Mouse (Mus musculus) kidney, postnatal 0 days (tissue): ENCODE results near the gene Ptn. TPM values are rescaled to one million over a fixed set of nuclear protein-coding genes. Genes with fewer than 3 reads are reported as not detected.
A peak's percentile ranks its signal among the peaks of the same experiment; 100 is the strongest.

Experiments used
- ATAC-seq: fragments of 200-750 bp; cut with Nextera tagmentation; replicated peaks from 2 replicates; pipeline ENCODE4 v1.8.0; 2017; ENCODE audit warnings: low read depth, moderate number of reproducible peaks, moderate TSS enrichment, moderate library complexity; ENCODE audit not compliant: low FRiP score
- DNase-seq: peaks from one replicate; pipeline ENCODE4 v3.0.0-alpha.2; 2016; ENCODE audit warnings: low spot score
- H3K27ac ChIP-seq: fragments of 300-500 bp; sonication (generic); 2 replicates; pipeline ENCODE4 v1.5.1; 2014; ENCODE audit warnings: mild to moderate bottlenecking
- H3K27me3 ChIP-seq: fragments of 300-500 bp; sonication (generic); 2 replicates; pipeline ENCODE4 v1.6.1; 2014; ENCODE audit warnings: low read length, mixed read lengths; ENCODE audit not compliant: insufficient read depth
- H3K36me3 ChIP-seq: fragments of 300-500 bp; sonication (generic); 2 replicates; pipeline ENCODE4 v1.6.1; 2014; ENCODE audit warnings: low read length, mixed read lengths; ENCODE audit not compliant: insufficient read depth
- H3K4me1 ChIP-seq: fragments of 300-500 bp; sonication (generic); replicated peaks from 2 replicates; pipeline ENCODE4 v1.6.1; 2014; ENCODE audit warnings: antibody characterized with exemption, low read length, mixed read lengths; ENCODE audit not compliant: insufficient read depth
- H3K4me2 ChIP-seq: fragments of 300-500 bp; sonication (generic); 2 replicates; pipeline ENCODE4 v1.6.1; 2014; ENCODE audit warnings: mild to moderate bottlenecking, low read length, moderate library complexity, mixed read lengths
- H3K4me3 ChIP-seq: fragments of 300-500 bp; sonication (generic); replicated peaks from 2 replicates; pipeline ENCODE4 v1.5.1; 2014; ENCODE audit warnings: low read depth, low read length
- H3K9ac ChIP-seq: fragments of 300-500 bp; sonication (generic); 2 replicates; pipeline ENCODE4 v1.6.1; 2014; ENCODE audit warnings: low read depth, low read length
- H3K9me3 ChIP-seq: fragments of 300-500 bp; sonication (generic); replicated peaks from 2 replicates; pipeline ENCODE4 v1.6.1; 2016; ENCODE audit warnings: low read length, inconsistent platforms, mixed read lengths
- CTCF ChIP-seq: IDR thresholded peaks from 2 replicates; pipeline ENCODE4 v1.5.1; 2016; ENCODE audit warnings: antibody characterized with exemption, low read depth, mild to moderate bottlenecking, moderate library complexity
- WGBS: fragments of 180-500 bp; shearing (Covaris S2); extraction: QIAGEN DNeasy Blood & Tissue Kit; methylation state at CpG from one replicate; pipeline ENCODE4 v1.1.7; 2014; 5-methylcytosine and 5-hydroxymethylcytosine counted together
- polyA plus RNA-seq: library from polyadenylated mRNA; unstranded; fragments of >200 nt; fragmentation: Nextera tagmentation; extraction: Ambion mirVana; gene quantifications from 2 replicates; pipeline ENCODE4 v1.2.1, GENCODE M21; 2015

Ptn gene
- polyA plus RNA-seq, 1 experiment from 2014 or later, result 449 TPM

DNA sequence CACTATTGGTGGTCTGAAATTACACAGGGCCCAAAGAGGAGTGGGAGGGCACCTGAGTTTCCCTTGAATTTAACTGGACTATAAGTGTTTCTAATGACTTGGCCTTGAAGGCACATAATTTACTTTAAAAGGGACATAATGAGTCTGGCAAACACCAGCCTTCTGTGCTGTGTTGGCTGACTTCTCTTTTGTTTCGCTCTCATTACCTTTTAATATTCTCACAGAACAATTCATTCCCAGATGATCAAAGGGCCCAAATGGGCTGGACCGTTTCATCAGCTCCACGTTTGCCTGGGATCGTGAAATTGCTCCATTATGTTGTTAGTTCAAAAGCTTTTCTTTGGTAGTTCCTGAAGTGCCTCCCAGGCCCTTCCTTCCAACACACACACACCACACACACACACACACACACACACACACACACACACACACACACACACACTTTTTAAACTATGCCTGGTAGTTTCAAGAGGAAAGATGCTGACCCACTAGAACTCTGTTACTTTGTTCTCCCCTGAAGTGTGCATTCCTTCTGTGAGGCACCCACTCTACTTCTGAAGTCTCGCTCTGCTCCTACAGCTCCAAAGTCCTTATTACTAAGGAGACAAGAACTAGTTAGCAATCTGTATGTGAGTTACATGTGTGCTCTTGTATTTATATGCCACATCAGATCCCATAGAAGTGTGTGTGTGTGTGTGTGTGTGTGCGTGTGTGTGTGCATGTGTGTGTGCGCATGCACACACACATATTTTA is 1.5 kb downstream of the Ptn start:
- ATAC-seq (no peak), DNase-seq (no peak)
- WGBS, result 24% methylated on average over 7 of the region's 7 CpGs
- peak overlapping the region; percentile 56; the same call in 1 of the 2 replicates for H3K9ac ChIP-seq
- H3K27ac ChIP-seq, result no peak overlapping the region; the same call in 1 of the 2 replicates
- peak overlapping the region; percentile 67 for H3K4me2 ChIP-seq
- H3K9me3 ChIP-seq, result no peaks in the 10 kb centered on the region
- H3K4me3 ChIP-seq, result peak overlapping the region; percentile 53
- no peaks in the 10 kb centered on the region for H3K27me3 ChIP-seq
- H3K4me1 ChIP-seq, result no peaks in the 10 kb centered on the region
- H3K36me3 ChIP-seq, result no peaks in the 10 kb centered on the region
- no peak for TF ChIP-seq CTCF

DNA sequence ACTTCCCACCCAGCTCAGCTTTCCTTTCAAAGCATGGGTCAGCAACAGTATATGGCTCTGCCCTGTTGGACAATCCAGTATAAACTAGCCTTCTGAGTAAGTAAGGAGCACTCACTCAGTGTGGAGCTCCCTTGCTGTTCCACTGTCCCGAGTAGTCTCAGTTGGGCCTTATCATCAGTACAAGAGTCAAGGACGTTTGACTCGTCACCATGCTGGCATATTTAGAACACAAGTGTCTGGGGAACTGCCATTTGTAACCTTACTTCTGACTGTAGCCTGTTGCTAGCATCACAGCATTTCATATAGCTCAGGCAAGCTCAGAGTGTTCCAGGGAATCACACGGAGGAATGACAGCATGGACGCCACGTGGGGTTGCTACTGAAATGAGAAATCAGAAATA is 3.1 kb downstream of the Ptn start:
- ATAC-seq, result no peak
- no peaks in the 10 kb centered on the region for H3K36me3 ChIP-seq
- H3K4me2 ChIP-seq, result 0 out of 2 replicates have a peak overlapping the region, but pooled peaks have one; percentile 9
- H3K4me3 ChIP-seq, result no peak overlapping the region
- 85% methylated on average over 6 of the region's 6 CpGs for WGBS
- DNase-seq, result no peak
- no peaks in the 10 kb centered on the region for H3K27me3 ChIP-seq
- TF ChIP-seq CTCF, result no peak
- H3K4me1 ChIP-seq, result no peaks in the 10 kb centered on the region
- H3K27ac ChIP-seq, result no peak overlapping the region
- no peaks in the 10 kb centered on the region for H3K9me3 ChIP-seq
- no peak overlapping the region for H3K9ac ChIP-seq

DNA sequence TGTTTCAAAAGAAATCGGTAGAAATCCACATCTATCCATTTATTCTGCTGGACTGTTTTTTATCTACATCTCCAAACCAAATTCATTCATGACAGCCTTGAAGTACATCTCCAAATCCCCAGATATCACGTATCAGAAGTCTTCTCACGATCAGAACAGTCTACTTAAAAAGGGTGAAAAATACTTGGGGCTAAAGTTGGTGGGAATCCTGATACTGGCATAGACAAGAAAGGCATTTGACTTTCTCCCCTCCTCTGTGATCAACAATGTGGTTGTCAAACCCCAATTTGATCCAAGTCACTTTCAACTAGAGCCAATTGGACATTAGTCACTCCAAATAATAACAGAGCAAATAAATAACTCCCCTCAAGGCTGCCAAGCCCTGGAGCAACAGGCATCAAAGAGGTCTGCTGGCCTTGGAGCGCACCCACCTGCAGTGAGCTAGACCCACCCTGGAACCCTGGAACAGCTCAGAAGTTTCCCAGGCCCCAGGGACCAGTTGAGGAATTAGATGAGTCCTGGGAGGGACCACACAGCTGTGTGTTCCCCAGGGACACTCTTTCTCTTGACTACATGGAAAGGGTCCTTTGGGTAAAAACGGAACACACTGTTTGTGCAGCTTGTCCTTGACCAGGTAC is 9.6 kb downstream of the Ptn start:
- Histone ChIP-seq H3K4me3 (no peak overlapping the region), H3K36me3 (no peaks in the 10 kb centered on the region), H3K27me3 (no peaks in the 10 kb centered on the region), H3K4me2 (no peak overlapping the region), H3K4me1 (no peaks in the 10 kb centered on the region), H3K9me3 (no peaks in the 10 kb centered on the region), H3K9ac (no peak overlapping the region), H3K27ac (no peak overlapping the region)
- ATAC-seq, result no peak
- no peak for DNase-seq
- 84% methylated on average over 5 of the region's 5 CpGs for WGBS
- TF ChIP-seq CTCF, result no peak

DNA sequence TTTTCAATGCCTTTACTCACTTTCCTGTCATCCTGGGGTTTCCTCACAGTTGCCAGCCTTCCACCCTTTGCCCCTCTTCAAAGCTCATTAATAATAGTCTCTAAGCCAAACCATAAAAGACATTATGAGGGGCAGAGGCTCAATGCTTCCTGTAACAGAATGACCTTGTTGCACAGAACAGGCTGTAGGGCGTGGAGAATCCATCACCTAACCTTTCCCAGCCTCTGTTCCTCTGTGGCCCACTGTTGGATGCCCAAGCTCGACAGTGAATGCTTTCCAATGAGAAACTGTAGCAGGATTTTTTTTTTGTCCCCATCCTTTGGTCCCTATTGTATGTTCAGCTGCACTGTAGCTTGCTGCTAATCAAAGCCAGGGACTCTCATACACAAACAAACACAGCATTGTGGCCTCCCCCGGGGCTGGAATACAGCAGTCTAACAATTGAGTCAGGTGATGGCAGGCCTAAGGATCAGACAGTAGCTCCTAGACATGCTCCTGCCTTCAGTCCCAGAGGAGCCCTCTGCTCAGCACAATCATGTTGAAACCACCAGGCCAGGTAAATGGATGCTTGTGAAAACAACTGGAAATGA is 12.9 kb downstream of the Ptn start:
- H3K4me1 ChIP-seq, result no peaks in the 10 kb centered on the region
- TF ChIP-seq CTCF, result no peak
- no peaks in the 10 kb centered on the region for H3K36me3 ChIP-seq

DNA sequence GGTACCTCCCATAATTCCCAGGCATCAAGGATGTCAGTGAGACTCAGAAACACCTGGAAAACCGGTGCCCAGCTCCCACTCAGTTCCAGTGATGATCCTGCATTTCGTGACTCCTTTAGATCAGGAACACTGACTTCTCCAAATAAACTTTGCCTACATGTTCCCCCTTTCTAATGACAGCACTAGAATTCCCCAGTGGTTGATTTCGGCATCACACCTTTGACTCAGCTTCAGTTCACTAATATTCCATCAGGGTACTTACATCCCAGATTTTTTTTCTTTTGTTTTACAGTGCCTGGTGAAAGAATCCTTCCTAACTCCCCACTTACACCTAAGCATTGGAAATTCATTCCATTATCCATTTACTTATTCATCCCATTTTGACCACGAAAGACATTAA is 15.5 kb downstream of the Ptn start:
- WGBS, result 72% methylated on average over 4 of the region's 4 CpGs
- Histone ChIP-seq H3K4me2 (no peak overlapping the region), H3K36me3 (no peaks in the 10 kb centered on the region), H3K9ac (no peak overlapping the region), H3K9me3 (no peaks in the 10 kb centered on the region), H3K27ac (no peak overlapping the region), H3K4me1 (no peaks in the 10 kb centered on the region), H3K27me3 (no peaks in the 10 kb centered on the region), H3K4me3 (no peak overlapping the region)
- TF ChIP-seq CTCF, result peak; percentile 36; the same call in 1 of the 2 replicates
- no peak for ATAC-seq
- DNase-seq, result no peak

More for the DNA sequence above, 12.9 kb downstream of the Ptn start:
- Histone ChIP-seq H3K27me3 (no peaks in the 10 kb centered on the region), H3K4me3 (no peak overlapping the region), H3K9ac (no peak overlapping the region), H3K9me3 (no peaks in the 10 kb centered on the region), H3K4me2 (no peak overlapping the region), H3K27ac (no peak overlapping the region)
- WGBS, result 47% methylated on average over 3 of the region's 3 CpGs
- DNase-seq, result no peak
- no peak for ATAC-seq

DNA sequence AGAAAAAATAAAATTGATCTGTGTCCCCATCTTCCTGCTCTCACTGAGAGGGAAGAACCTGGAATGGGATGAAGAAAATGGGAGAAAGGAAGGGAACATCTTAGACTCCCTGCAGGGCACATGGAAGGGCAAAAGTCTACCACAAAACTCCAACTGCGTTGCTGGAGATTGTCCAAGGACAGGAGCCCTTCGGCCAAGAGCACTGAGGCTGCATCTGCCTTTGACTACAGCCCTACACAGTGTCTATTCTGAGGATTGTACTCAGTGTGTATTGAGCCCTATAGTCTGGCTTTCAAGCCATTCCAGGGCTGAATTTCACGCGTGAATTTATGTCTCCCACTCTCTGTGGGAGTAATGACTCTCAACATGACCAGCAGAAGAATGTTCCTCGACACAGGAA is 16.2 kb downstream of the Ptn start:
- H3K27ac ChIP-seq, result no peak overlapping the region
- H3K9ac ChIP-seq, result no peak overlapping the region
- no peaks in the 10 kb centered on the region for H3K27me3 ChIP-seq
- H3K9me3 ChIP-seq, result no peaks in the 10 kb centered on the region
- no peak for TF ChIP-seq CTCF
- DNase-seq (no peak), ATAC-seq (no peak)
- 0 out of 2 replicates have a peak, but pooled peaks cover 1% of the 10 kb centered on the region for H3K4me1 ChIP-seq
- whole genome bisulfite sequencing, result 44% methylated on average over 5 of the region's 5 CpGs
- no peaks in the 10 kb centered on the region for H3K36me3 ChIP-seq
- H3K4me2 ChIP-seq, result no peak overlapping the region
- H3K4me3 ChIP-seq, result no peak overlapping the region
